Mouse (Mus musculus) adrenal gland, postnatal 36 days (tissue): ENCODE measurements around the gene Zfp874a. TPM values are rescaled to one million over a fixed set of nuclear protein-coding genes. Genes with fewer than 3 reads are reported as not detected.
"Not testable (repeated sequence)": the region's sequence is repeated elsewhere in the genome, so short reads cannot be mapped to it uniquely, and the experiment has no call there.

Experiments
- DNase-seq, 2 experiments: peaks; one replicate each; pipeline ENCODE4 v3.0.0; 2021; ENCODE audit warnings: mixed read lengths in 1 of 2
- long read RNA-seq, 2 experiments: library from polyadenylated mRNA; stranded (forward); transcript quantifications; one replicate each; pipeline ENCODE4 v2.0.0; 2021; ENCODE audit warnings: borderline sequencing depth in 2 of 2
- total RNA-seq, 2 experiments: library from RNA; stranded (reverse); gene quantifications; 2 replicates each; pipeline ENCODE4 v1.2.3; 2021

Gene Zfp874a
- total RNA-seq = 10 to 100 TPM; 18.1 to 19.9 TPM
- long read RNA-seq, experiment 1, partial matches to known transcripts = 2 of 16 reads
- long read RNA-seq, experiment 1, other reads (novel, unspliced or antisense) = 8 of 16 reads
- long read RNA-seq, experiment 2, partial matches to known transcripts = 0 of 3 reads
- long read RNA-seq, experiment 2, other reads (novel, unspliced or antisense) = 1 of 3 reads

- peak; percentile 93 for DNase-seq
Measured at GRCm38 (mm10) chr13:67451172-67452020, at the start of gene Zfp874a. Gene Zfp874a (minus strand): TSS chr13:67451624.

- no peak for DNase-seq
Measured at GRCm38 (mm10) chr13:67500908-67501307, 49.5 kb upstream of the Zfp874a start.

GRCm38 (mm10) chr13:67500084-67500719 is 48.8 kb upstream of the Zfp874a start, which contains the start of gene Zfp58:
Gene Zfp58 (minus strand): TSS chr13:67500555.
- peak; percentile 82 to 87 for DNase-seq

DNA sequence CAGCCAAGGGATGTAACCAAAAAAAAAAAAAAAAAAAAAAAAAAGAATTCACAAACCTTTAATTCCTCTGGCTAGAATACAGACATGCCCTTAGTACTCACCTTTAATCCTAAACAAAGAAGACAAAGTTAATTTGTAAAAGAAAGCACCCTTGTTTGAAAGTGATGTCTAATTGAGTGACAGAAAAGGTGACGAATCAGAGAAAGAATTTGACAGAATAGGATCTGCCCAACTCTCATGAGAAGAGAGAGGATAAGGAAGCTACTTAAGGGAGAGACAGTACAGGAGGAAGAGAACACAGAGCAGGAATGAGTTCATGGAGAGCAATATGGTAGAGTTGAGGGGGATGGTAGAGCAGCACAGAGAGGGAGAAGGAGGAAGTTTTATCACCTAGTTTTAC is 44.2 kb upstream of the Zfp874a start:
- no peak for DNase-seq

DNA sequence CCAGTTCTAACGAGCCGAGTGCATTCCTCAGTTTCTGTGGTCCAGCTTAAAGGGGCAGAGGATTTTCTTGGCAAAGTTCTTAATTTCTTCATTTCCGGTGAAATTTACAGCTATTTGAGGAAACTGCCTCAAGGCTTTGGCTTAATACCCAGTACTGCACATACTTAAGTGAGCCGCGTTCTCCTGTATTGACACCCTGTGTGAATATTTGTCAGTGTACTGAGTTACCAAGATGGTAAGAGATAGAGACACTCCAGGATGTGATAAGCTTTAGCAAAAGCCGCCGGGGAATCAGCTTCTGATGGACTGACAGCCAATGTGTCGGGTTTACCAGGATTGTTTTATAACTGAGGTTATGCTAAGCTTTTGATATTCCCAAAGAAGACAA is 33.0 kb upstream of the Zfp874a start:
- DNase-seq = no peak

DNA sequence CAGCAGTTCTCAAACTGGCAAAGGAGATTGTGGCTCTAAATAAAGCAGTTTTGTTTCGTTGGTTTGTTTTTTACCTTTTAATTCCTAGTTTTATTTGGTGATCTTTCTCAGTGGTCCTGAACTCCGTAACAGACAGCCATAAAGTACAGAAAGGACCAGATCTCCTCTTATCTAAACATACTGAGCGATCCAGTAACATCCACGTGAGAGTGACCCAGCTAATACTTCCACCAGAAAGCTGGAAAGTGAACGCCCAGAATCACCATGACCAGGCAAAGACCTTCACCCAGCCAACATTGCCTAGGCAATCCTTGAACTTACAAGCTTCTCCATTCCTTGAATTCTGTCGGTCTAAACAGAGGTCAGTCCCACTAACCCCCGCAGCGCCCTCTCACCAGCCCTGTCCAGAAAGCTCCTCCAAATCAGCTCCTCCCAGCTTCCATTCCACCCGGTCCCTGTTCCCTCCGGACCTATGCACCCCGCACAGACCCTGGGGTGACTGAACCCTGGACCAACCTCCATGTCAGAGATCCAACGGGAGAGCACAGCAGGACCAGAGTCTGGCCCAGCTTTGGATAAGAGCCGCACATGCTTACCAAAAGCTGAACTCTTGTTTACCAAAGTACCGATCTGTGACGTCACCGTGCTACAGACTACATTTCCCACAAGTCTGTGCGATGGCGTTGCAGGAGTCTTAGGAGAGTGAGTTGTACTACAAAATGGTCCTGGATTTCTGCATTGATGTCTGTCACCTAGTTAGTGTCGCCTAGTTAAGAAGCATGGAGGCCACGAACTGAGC is 32.4 kb upstream of the Zfp874a start, which contains the start of gene Zfp874b:
Gene Zfp874b, minus strand, starts transcription at position 634 of the 799 bp plus-strand sequence.
- DNase-seq = peak; percentile 88 to 89

GRCm38 (mm10) chr13:67481528-67481927 is 30.1 kb upstream of the Zfp874a start:
- no peak for DNase-seq

GRCm38 (mm10) chr13:67469274-67469673 is 17.9 kb upstream of the Zfp874a start:
- DNase-seq = no peak

DNA sequence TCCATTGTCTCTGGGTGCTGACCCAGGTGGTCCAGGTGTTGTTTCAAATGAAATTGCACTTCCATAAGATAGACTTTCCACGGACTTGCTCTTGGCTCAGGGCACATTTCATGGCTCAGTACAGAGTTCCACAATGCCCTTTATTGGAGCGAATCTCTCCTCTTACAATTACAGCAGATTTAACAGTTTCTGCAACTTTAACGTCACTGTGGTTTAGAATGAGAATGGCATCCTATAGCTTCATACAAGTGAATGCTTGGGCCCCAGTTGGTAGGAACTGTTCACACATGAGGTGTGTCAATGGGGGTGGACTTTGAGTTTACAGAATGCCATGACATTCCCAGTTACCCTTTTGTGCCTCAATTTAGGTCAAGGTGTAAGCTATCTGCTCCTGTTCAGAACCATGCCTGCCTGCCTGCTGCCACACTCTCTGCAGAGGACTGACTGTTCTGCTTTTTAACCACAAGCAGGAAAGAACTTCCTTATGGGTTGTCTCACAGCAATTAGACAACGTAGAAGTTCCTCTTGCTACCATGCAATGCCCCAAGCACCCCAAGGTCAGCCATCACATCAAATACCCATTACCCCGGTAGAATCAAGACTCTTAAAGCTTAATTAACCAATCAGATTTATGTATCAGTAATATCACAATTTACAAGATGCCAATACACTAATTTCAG is 12.2 kb upstream of the Zfp874a start:
- DNase-seq = not testable (repeated sequence)

- DNase-seq = peak; percentile 2 to 20
Measured at GRCm38 (mm10) chr13:67452021-67452309, 541 bp upstream of the Zfp874a start.

DNA sequence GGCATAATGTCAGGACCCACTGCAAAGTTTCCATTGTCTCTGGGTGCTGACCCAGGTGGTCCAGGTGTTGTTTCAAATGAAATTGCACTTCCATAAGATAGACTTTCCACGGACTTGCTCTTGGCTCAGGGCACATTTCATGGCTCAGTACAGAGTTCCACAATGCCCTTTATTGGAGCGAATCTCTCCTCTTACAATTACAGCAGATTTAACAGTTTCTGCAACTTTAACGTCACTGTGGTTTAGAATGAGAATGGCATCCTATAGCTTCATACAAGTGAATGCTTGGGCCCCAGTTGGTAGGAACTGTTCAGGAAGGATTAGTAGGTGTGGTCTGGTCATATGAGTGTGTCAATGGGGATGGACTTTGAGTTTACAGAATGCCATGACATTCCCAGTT is 14.3 kb downstream of the Zfp874a start:
- DNase-seq = not testable (repeated sequence)

GRCm38 (mm10) chr13:67428116-67428515 is 23.3 kb downstream of the Zfp874a start:
- peak; percentile 75 to 80 for DNase-seq

GRCm38 (mm10) chr13:67425699-67426098 is 25.7 kb downstream of the Zfp874a start:
- not testable (repeated sequence) for DNase-seq

DNA sequence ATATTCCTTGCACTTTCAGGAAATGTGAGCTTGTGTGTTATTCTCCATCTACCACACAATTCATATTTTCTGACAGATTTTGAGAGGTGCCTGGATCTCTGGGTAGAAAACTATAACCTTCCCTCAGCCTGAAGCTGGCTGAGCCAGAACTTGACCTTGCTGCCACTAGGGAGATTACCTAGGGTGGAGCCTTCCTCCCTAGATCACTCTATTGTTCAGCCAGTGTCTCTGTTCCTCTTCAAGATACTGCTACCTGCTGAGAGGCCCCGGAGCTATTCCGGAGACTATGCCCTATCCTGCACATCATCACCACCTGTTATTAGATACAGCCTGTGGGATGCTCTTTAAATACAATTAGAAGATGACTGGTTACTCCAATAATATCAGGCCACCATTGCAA is 28.9 kb downstream of the Zfp874a start:
- not testable (repeated sequence) for DNase-seq

DNA sequence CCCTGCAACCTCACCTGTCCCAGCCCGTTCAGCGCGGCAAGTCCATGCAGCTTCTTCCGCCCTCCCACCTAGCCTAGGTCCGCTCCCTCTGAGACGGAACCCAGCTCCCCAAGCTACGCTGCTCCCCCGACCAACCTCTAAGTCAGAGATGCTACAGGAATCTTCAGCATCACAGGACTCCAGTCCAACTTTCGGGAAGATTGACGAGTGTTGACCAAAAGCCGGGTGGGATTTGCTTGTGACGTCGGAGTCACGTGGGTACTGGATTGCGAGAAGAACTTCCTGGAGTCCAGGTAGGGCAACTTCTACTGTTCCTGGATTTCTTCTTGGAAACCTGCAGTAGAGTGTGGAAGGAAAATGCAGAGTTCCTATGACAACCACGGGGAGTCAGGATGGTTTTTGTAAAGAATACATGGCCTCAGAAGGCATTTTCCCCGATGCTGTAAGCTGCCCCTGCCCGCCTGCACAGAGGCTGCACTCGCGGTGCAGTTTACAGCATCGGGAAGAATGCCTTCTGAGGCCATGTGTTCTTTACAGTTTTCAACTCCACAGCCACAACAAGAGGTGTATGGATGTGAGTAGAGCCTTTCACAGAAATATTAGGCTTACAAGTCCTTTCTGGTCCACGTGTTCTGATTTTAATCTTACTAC is 30.1 kb downstream of the Zfp874a start, which contains the start of gene Zfp459:
Gene Zfp459, minus strand, starts transcription at position 212 of the 651 bp plus-strand sequence.
- DNase-seq = peak; percentile 43 to 51

GRCm38 (mm10) chr13:67420558-67421206 is 30.7 kb downstream of the Zfp874a start:
- DNase-seq = no peak

DNA sequence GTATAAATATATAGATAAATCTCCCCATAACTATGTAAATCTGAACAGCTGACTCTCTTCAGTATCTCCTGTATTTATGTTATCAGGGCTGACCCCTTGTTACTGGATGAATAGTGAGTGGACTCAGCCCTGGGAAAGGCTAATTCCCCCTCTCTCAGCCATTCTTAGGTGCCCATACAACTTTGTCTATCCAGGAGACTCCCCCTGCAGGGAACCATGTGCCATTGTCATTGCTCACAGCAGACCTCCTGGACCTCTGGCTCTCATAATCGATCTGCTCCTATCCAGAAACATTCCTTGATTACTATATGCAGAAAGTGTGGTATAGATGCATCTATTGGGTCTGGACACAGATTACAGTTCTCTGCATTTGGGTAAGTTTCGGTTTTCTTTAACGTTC is 34.6 kb downstream of the Zfp874a start:
- no peak for DNase-seq

- no peak for DNase-seq
Measured at GRCm38 (mm10) chr13:67415759-67416158, 35.7 kb downstream of the Zfp874a start.

GRCm38 (mm10) chr13:67413634-67414033 is 37.8 kb downstream of the Zfp874a start:
- peak in 1 of 2 experiments; percentile 2 for DNase-seq

- peak; percentile 73 to 81 for DNase-seq
Measured at GRCm38 (mm10) chr13:67399183-67399903, 52.1 kb downstream of the Zfp874a start, which contains the start of gene Zfp429. Gene Zfp429 (minus strand): TSS chr13:67399819.
